Mouse (Mus musculus): ENCODE measurements at regions not wholly inside any gene's neighbourhood (a gene's known extent, or its start where the extent isn't known, plus 50 kb on each side); places are given as distances from the start of the nearest gene placed in this dataset.

DNA sequence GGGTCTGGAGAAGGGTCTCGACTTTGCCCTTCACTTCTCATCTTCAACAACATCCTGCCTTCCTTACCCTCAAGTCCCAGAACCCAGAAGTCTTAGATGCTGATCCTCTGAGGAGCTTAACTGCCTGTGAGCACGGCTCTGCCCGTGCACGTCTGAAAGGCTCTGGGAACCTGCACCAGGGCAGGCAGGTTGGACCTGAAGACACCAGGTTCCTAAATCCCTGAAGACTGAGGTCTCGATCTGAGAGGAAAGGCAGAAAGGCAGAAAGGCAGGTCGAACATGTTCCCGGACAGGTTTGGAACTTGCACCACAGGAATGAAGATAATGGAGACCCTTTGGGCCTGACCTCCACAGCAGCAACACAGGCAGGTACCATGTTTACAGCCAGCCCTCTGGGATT, 193.7 kb upstream of the Afdn start:
- TF ChIP-seq GATA1 (IDR thresholded peaks at IDR 0.05; ENCODE audit: borderline replicate concordance, low read length), result no peak
- TF ChIP-seq FLI1 (IDR thresholded peaks at IDR 0.05; ENCODE audit: low read length), result no peak

All from megakaryocyte, embryonic 14.5 days (primary cell).